Mouse (Mus musculus): Measurements from ENCODE around the gene Gm44503. TPM values are rescaled to one million over a fixed set of nuclear protein-coding genes. Genes with fewer than 3 reads are reported as not detected.

Gene Gm44503
- total and polyA plus RNA-seq, 3 experiments, result 0.31 to 0.34 TPM; not detected in 1

- Histone ChIP-seq H3K4me3 (no peak overlapping the region), H3K27me3 (ENCODE audit: control insufficient read depth, insufficient read depth, low read length) (no peaks in the 10 kb centered on the region), H3K27ac (no peak overlapping the region), H3K36me3 (ENCODE audit: control insufficient read depth, insufficient read depth, low read length) (no peaks in the 10 kb centered on the region), H3K79me2 (replicated peaks; ENCODE audit: control insufficient read depth, insufficient read depth, low read length) (no peaks in the 10 kb centered on the region), H3K4me1 (ENCODE audit: control insufficient read depth, insufficient read depth, low read length) (no peaks in the 10 kb centered on the region), H3K9ac (ENCODE audit: low read depth, low read length) (no peak overlapping the region)
- no peak for DNase-seq
- TF ChIP-seq POLR2A (IDR thresholded peaks at IDR 0.05; ENCODE audit: insufficient read depth, low read depth, low read length) (no peak), CTCF (IDR thresholded peaks at IDR 0.05) (peak; percentile 24; the same call in 1 of the 2 replicates), EP300 (IDR thresholded peaks at IDR 0.05; ENCODE audit: insufficient read depth, low read depth, low read length) (no peak)
- 65% methylated on average over 3 of the region's 3 CpGs for WGBS
- intact Hi-C loops (cut with DNase I), result no loop called here
Measured at GRCm38 (mm10) chr9:72943424-72943823, 15.2 kb upstream of the Gm44503 start.

GRCm38 (mm10) chr9:72944286-72944685 is 14.4 kb upstream of the Gm44503 start:
- Histone ChIP-seq H3K27me3 (ENCODE audit: control insufficient read depth, insufficient read depth, low read length) (no peaks in the 10 kb centered on the region), H3K4me1 (ENCODE audit: control insufficient read depth, insufficient read depth, low read length) (no peaks in the 10 kb centered on the region), H3K27ac (no peak overlapping the region), H3K4me3 (no peak overlapping the region), H3K36me3 (ENCODE audit: control insufficient read depth, insufficient read depth, low read length) (no peaks in the 10 kb centered on the region), H3K9ac (ENCODE audit: low read depth, low read length) (no peak overlapping the region), H3K79me2 (replicated peaks; ENCODE audit: control insufficient read depth, insufficient read depth, low read length) (no peaks in the 10 kb centered on the region)
- intact Hi-C loops (cut with DNase I), result no loop called here
- 88% methylated on average over 13 of the region's 13 CpGs for WGBS
- TF ChIP-seq CTCF (IDR thresholded peaks at IDR 0.05), result no peak
- no peak for TF ChIP-seq POLR2A (IDR thresholded peaks at IDR 0.05; ENCODE audit: insufficient read depth, low read depth, low read length)
- no peak for DNase-seq

- no peaks in the 10 kb centered on the region for H3K4me1 ChIP-seq (ENCODE audit: control insufficient read depth, insufficient read depth, low read length)
- no peaks in the 10 kb centered on the region for H3K79me2 ChIP-seq (replicated peaks; ENCODE audit: control insufficient read depth, insufficient read depth, low read length)
- no peak overlapping the region for H3K27ac ChIP-seq
- no peak overlapping the region for H3K4me3 ChIP-seq
- H3K36me3 ChIP-seq (ENCODE audit: control insufficient read depth, insufficient read depth, low read length), result no peaks in the 10 kb centered on the region
- 0 out of 2 replicates have a peak, but pooled peaks cover 1% of the 10 kb centered on the region for H3K27me3 ChIP-seq (ENCODE audit: control insufficient read depth, insufficient read depth, low read length)
- H3K9ac ChIP-seq (ENCODE audit: low read depth, low read length), result no peak overlapping the region
- intact Hi-C loops (cut with DNase I), result no loop called here
- no peak for DNase-seq
- 90% methylated on average over 1 of the region's 1 CpGs for WGBS
- no peak for TF ChIP-seq EP300 (IDR thresholded peaks at IDR 0.05; ENCODE audit: insufficient read depth, low read depth, low read length)
- TF ChIP-seq CTCF (IDR thresholded peaks at IDR 0.05), result 0 out of 2 replicates have a peak, but pooled peaks have one; percentile 12
Measured at GRCm38 (mm10) chr9:72947010-72947409, 11.6 kb upstream of the Gm44503 start.

- no peak for DNase-seq
- 77% methylated on average over 7 of the region's 7 CpGs for WGBS
- TF ChIP-seq POLR2A (IDR thresholded peaks at IDR 0.05; ENCODE audit: insufficient read depth, low read depth, low read length), result no peak
- TF ChIP-seq EP300 (IDR thresholded peaks at IDR 0.05; ENCODE audit: insufficient read depth, low read depth, low read length), result no peak
- TF ChIP-seq CTCF (IDR thresholded peaks at IDR 0.05), result no peak
- Histone ChIP-seq H3K27ac (no peak overlapping the region), H3K27me3 (ENCODE audit: control insufficient read depth, insufficient read depth, low read length) (0 out of 2 replicates have a peak, but pooled peaks cover 1% of the 10 kb centered on the region), H3K79me2 (replicated peaks; ENCODE audit: control insufficient read depth, insufficient read depth, low read length) (no peaks in the 10 kb centered on the region), H3K4me3 (no peak overlapping the region), H3K9ac (ENCODE audit: low read depth, low read length) (no peak overlapping the region), H3K36me3 (ENCODE audit: control insufficient read depth, insufficient read depth, low read length) (no peaks in the 10 kb centered on the region), H3K4me1 (ENCODE audit: control insufficient read depth, insufficient read depth, low read length) (no peaks in the 10 kb centered on the region)
- intact Hi-C loops (cut with DNase I), result no loop called here
Measured at GRCm38 (mm10) chr9:72949572-72949971, 9.1 kb upstream of the Gm44503 start.

- H3K4me1 ChIP-seq (ENCODE audit: control insufficient read depth, insufficient read depth, low read length), result no peaks in the 10 kb centered on the region
- no peak overlapping the region for H3K4me3 ChIP-seq
- no peak overlapping the region for H3K9ac ChIP-seq (ENCODE audit: low read depth, low read length)
- no peaks in the 10 kb centered on the region for H3K36me3 ChIP-seq (ENCODE audit: control insufficient read depth, insufficient read depth, low read length)
- DNase-seq, result no peak
- no peaks in the 10 kb centered on the region for H3K27me3 ChIP-seq (ENCODE audit: control insufficient read depth, insufficient read depth, low read length)
- 52% methylated on average over 2 of the region's 2 CpGs for WGBS
- H3K27ac ChIP-seq, result no peak overlapping the region
- no peak for TF ChIP-seq POLR2A (IDR thresholded peaks at IDR 0.05; ENCODE audit: insufficient read depth, low read depth, low read length)
- TF ChIP-seq CTCF (IDR thresholded peaks at IDR 0.05), result peak; percentile 53
- H3K79me2 ChIP-seq (replicated peaks; ENCODE audit: control insufficient read depth, insufficient read depth, low read length), result no peaks in the 10 kb centered on the region
- intact Hi-C loops (cut with DNase I), result loop anchor here (5.0 kb wide), 1 partner anchor 62 kb away; no protein-coding TSS in a partner anchor
Measured at GRCm38 (mm10) chr9:72954746-72955145, 3.9 kb upstream of the Gm44503 start.

GRCm38 (mm10) chr9:72955546-72955945 is 3.1 kb upstream of the Gm44503 start:
- intact Hi-C loops (cut with DNase I), result no loop called here
- DNase-seq, result peak; percentile 21 to 45

More at GRCm38 (mm10) chr9:72955546-72955945, 3.1 kb upstream of the Gm44503 start:
- H3K27ac ChIP-seq, result no peak overlapping the region
- H3K27me3 ChIP-seq (ENCODE audit: control insufficient read depth, insufficient read depth, low read length), result no peaks in the 10 kb centered on the region
- no peak overlapping the region for H3K4me3 ChIP-seq
- no peaks in the 10 kb centered on the region for H3K4me1 ChIP-seq (ENCODE audit: control insufficient read depth, insufficient read depth, low read length)
- 19% methylated on average over 1 of the region's 1 CpGs for WGBS
- no peaks in the 10 kb centered on the region for H3K36me3 ChIP-seq (ENCODE audit: control insufficient read depth, insufficient read depth, low read length)
- no peaks in the 10 kb centered on the region for H3K79me2 ChIP-seq (replicated peaks; ENCODE audit: control insufficient read depth, insufficient read depth, low read length)
- H3K9ac ChIP-seq (ENCODE audit: low read depth, low read length), result no peak overlapping the region
- TF ChIP-seq POLR2A (IDR thresholded peaks at IDR 0.05; ENCODE audit: insufficient read depth, low read depth, low read length) (no peak), CTCF (IDR thresholded peaks at IDR 0.05) (peak; percentile 84)
